In the genomic region with DNA sequence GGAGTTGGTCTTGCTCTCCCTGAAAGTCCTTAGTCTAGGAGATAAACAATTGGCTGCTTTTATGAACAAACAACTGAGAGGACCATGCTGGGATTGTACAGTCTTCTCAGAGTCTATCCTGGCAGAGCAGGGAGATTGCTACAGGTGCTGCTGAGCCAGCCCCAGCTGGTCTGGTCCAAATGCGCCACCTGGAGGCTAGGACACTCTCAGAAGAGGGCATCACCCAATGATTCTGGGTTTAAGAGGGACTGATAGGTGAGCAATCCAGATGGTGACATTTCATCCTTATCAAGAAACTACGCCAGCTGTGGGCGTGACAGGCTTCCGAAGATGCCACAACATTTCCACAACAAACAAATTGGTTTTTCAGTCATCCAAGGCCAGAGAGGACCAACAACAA, we compare ENCODE assay signal across 8 mouse cellular contexts. TPM values are rescaled to one million over a fixed set of nuclear protein-coding genes. Genes with fewer than 3 reads are reported as not detected.
DNase-seq lines count a peak whose midpoint lies in the region; ATAC-seq and TF ChIP-seq lines count a peak whose summit lies in the region.

No protein-coding gene starts in this region.

- in situ Hi-C loops in CH12.LX (cut with MboI; ENCODE audit: low pct_ligation_motif_present, low pct_unique_long_range_greater_than_20kb, low sequenced_read_pairs): loop anchor here (10.0 kb wide), 1 partner anchor 203 kb away; no protein-coding TSS in a partner anchor

- H3K27ac ChIP-seq in CH12.LX (ENCODE audit: insufficient read depth, low read depth): no peak overlapping the region
- H3K27ac ChIP-seq in heart, postnatal 0 days (ENCODE audit: low read depth): no peak overlapping the region
- H3K27ac ChIP-seq in lung, embryonic 14.5 days (ENCODE audit: low read depth): no peak overlapping the region

- 11% methylated on average over 4 of the region's 4 CpGs for WGBS in heart, postnatal 0 days
- WGBS in lung, embryonic 14.5 days: 37% methylated on average over 4 of the region's 4 CpGs

- no peak overlapping the region for H3K4me3 ChIP-seq in CH12.LX (replicated peaks in 1 of 3; ENCODE audit: low read depth in 2 of 3, low read length in 2 of 3, poor library complexity in 1 of 3)
- H3K4me3 ChIP-seq in heart, postnatal 0 days (ENCODE audit: low read depth, low read length): no peak overlapping the region
- no peak overlapping the region for H3K4me3 ChIP-seq in lung, embryonic 14.5 days (ENCODE audit: low read depth, low read length)

- no peaks in the 10 kb centered on the region for H3K36me3 ChIP-seq in CH12.LX (replicated peaks in 1 of 2; ENCODE audit: control insufficient read depth in 1 of 2, insufficient read depth in 1 of 2, low read length in 1 of 2)
- no peaks in the 10 kb centered on the region for H3K36me3 ChIP-seq in heart, postnatal 0 days (replicated peaks; ENCODE audit: control insufficient read depth, insufficient read depth, low read length)
- no peaks in the 10 kb centered on the region for H3K36me3 ChIP-seq in lung, embryonic 14.5 days (ENCODE audit: insufficient read depth)

- no peaks in the 10 kb centered on the region for H3K4me1 ChIP-seq in CH12.LX (ENCODE audit: control insufficient read depth in 1 of 2, insufficient read depth in 2 of 2)
- H3K4me1 ChIP-seq in heart, postnatal 0 days (ENCODE audit: control insufficient read depth, insufficient read depth): no peaks in the 10 kb centered on the region
- no peaks in the 10 kb centered on the region for H3K4me1 ChIP-seq in lung, embryonic 14.5 days (ENCODE audit: insufficient read depth)

- no peak for TF ChIP-seq POLR2A in CH12.LX (IDR thresholded peaks at IDR 0.05; ENCODE audit: low read depth, low read length)

- H3K4me2 ChIP-seq in CH12.LX (ENCODE audit: insufficient read depth, low read depth, poor library complexity, severe bottlenecking): no peak overlapping the region
- H3K4me2 ChIP-seq in heart, postnatal 0 days (ENCODE audit: low read depth, low read length): no peak overlapping the region
- no peak overlapping the region for H3K4me2 ChIP-seq in lung, embryonic 14.5 days

- no peak overlapping the region for H3K9ac ChIP-seq in CH12.LX (ENCODE audit: insufficient read depth, low read depth)
- no peak overlapping the region for H3K9ac ChIP-seq in heart, postnatal 0 days (replicated peaks; ENCODE audit: low read depth, low read length)
- no peak overlapping the region for H3K9ac ChIP-seq in lung, embryonic 14.5 days

- TF ChIP-seq CTCF in CH12.LX (conservative IDR thresholded peaks at IDR 0.05 in 1 of 2, IDR thresholded peaks at IDR 0.05 in 1 of 2; ENCODE audit: low read depth in 2 of 2, low read length in 2 of 2): peak; percentile 13 to 78; a peak in 2 of 4 replicates
- TF ChIP-seq CTCF in heart, postnatal 0 days (IDR thresholded peaks at IDR 0.05; ENCODE audit: low read depth): peak; percentile 77
- TF ChIP-seq CTCF in lung, embryonic 14.5 days (IDR thresholded peaks at IDR 0.05; ENCODE audit: low read depth): peak; percentile 78

- no peaks in the 10 kb centered on the region for H3K27me3 ChIP-seq in CH12.LX (replicated peaks)
- no peaks in the 10 kb centered on the region for H3K27me3 ChIP-seq in heart, postnatal 0 days (ENCODE audit: control insufficient read depth, insufficient read depth, low read length)
- H3K27me3 ChIP-seq in lung, embryonic 14.5 days (ENCODE audit: insufficient read depth, low read length): no peaks in the 10 kb centered on the region

- H3K9me3 ChIP-seq in CH12.LX (replicated peaks; ENCODE audit: low read length): no peaks in the 10 kb centered on the region
- H3K9me3 ChIP-seq in heart, postnatal 0 days (replicated peaks; ENCODE audit: control insufficient read depth, low read length): no peaks in the 10 kb centered on the region
- no peaks in the 10 kb centered on the region for H3K9me3 ChIP-seq in lung, embryonic 14.5 days (ENCODE audit: low read depth, low read length)

- peak; percentile 51 for DNase-seq in CH12.LX (ENCODE audit: extremely low read depth)
- DNase-seq in adrenal gland, postnatal 25 days: peak; percentile 79
- peak; percentile 51 for DNase-seq in embryo, embryonic 9.5 days (ENCODE audit: extremely low spot score)
- peak; percentile 11 for DNase-seq in heart, postnatal 0 days (ENCODE audit: low spot score)
- peak; percentile 5 to 58 for DNase-seq in layer of hippocampus, adult 18-20 months (ENCODE audit: low spot score in 2 of 2)
- DNase-seq in lung, embryonic 14.5 days: peak; percentile 72
- peak; percentile 14 for DNase-seq in retina, postnatal 7 days (ENCODE audit: low read depth, low spot score)
- DNase-seq in thymus, postnatal 4 days: peak; percentile 84

- no peak; the same call in 1 of the 2 replicates for ATAC-seq in heart, postnatal 0 days (ENCODE audit: insufficient read depth, low read depth)
- peak; percentile 69; the same call in 1 of the 2 replicates for ATAC-seq in lung, embryonic 14.5 days (ENCODE audit: insufficient read depth)

- dilution Hi-C loops in CH12.LX (cut with MboI; ENCODE audit: extremely low pct_ligation_motif_present, extremely low pct_unique_long_range_greater_than_20kb, low sequenced_read_pairs): no loop called here

- peak; percentile 77 for TF ChIP-seq RAD21 in CH12.LX (IDR thresholded peaks at IDR 0.05; ENCODE audit: low read depth, low read length)

- no peak for TF ChIP-seq EP300 in CH12.LX (IDR thresholded peaks at IDR 0.05; ENCODE audit: low read length)
- no peak for TF ChIP-seq EP300 in heart, postnatal 0 days (IDR thresholded peaks at IDR 0.05; ENCODE audit: low read depth)

- H3K79me2 ChIP-seq in CH12.LX (replicated peaks; ENCODE audit: control insufficient read depth, extremely low read depth, insufficient read depth, poor library complexity, severe bottlenecking): no peaks in the 10 kb centered on the region

TF ChIP-seq in CH12.LX, 34 proteins besides CTCF, POLR2A, EP300 and RAD21:
- TF ChIP-seq SMC3 (IDR thresholded peaks at IDR 0.05; ENCODE audit: low read depth, low read length) (peak; percentile 84), ZNF384 (IDR thresholded peaks at IDR 0.05; ENCODE audit: low read depth, low read length) (no peak), CHD1 (IDR thresholded peaks at IDR 0.05; ENCODE audit: low read depth, low read length) (no peak), KAT2A (IDR thresholded peaks at IDR 0.05; ENCODE audit: insufficient replicate concordance, low read length) (no peak), ZC3H11A (IDR thresholded peaks at IDR 0.05; ENCODE audit: low read depth, low read length) (peak; percentile 43)

RNA-seq across cellular contexts. Expression of gene Smarca5, which starts 51.2 kb away (rescaled TPM):
- 54.4 and 74.8 TPM in 2 replicates for total RNA-seq in CH12.LX (2012; rRNA removed)
- 109 and 133 TPM in 2 replicates for total RNA-seq in CH12.LX (2014; rRNA removed)
- polyA plus RNA-seq in CH12.LX (2012; ENCODE audit: insufficient read length, low read depth): 77.1 and 96.6 TPM in 2 replicates
- 61.4 and 77.5 TPM in 2 replicates for total RNA-seq in adrenal gland, postnatal 25 days (2021)
- total RNA-seq in heart, postnatal 0 days (2014; rRNA removed; ENCODE audit: low replicate concordance): 10.5 and 17.0 TPM in 2 replicates
- 19.0 TPM in 2 replicates for polyA plus RNA-seq in heart, postnatal 0 days (2015; fragmentation: Nextera tagmentation; extraction: Ambion mirVana)
- 10 to 100 TPM; 58.0 to 60.4 TPM for total RNA-seq in layer of hippocampus, adult 18-20 months (2021)
- polyA plus RNA-seq in lung, embryonic 14.5 days (2014; fragmentation: Nextera tagmentation; extraction: Ambion mirVana): 103 and 106 TPM in 2 replicates

Comparison
In these comparisons a context has a peak if more than half of its experiments do, and no peak if none do; other contexts are left out.
1. DNase-seq: peak in every context shown above with its lines; median percentile 84 in thymus, postnatal 4 days; 79 in adrenal gland, postnatal 25 days; 72 in lung, embryonic 14.5 days; 51 in CH12.LX; 51 in embryo, embryonic 9.5 days; 32 in layer of hippocampus, adult 18-20 months; 14 in retina, postnatal 7 days; 11 in heart, postnatal 0 days.